Mouse (Mus musculus): Measurements from ENCODE around the gene Mrln. TPM values are rescaled to one million over a fixed set of nuclear protein-coding genes. Genes with fewer than 3 reads are reported as not detected.

Gene Mrln
- under 1 TPM; 0.91 to 0.92 TPM for total RNA-seq (2021)

DNA sequence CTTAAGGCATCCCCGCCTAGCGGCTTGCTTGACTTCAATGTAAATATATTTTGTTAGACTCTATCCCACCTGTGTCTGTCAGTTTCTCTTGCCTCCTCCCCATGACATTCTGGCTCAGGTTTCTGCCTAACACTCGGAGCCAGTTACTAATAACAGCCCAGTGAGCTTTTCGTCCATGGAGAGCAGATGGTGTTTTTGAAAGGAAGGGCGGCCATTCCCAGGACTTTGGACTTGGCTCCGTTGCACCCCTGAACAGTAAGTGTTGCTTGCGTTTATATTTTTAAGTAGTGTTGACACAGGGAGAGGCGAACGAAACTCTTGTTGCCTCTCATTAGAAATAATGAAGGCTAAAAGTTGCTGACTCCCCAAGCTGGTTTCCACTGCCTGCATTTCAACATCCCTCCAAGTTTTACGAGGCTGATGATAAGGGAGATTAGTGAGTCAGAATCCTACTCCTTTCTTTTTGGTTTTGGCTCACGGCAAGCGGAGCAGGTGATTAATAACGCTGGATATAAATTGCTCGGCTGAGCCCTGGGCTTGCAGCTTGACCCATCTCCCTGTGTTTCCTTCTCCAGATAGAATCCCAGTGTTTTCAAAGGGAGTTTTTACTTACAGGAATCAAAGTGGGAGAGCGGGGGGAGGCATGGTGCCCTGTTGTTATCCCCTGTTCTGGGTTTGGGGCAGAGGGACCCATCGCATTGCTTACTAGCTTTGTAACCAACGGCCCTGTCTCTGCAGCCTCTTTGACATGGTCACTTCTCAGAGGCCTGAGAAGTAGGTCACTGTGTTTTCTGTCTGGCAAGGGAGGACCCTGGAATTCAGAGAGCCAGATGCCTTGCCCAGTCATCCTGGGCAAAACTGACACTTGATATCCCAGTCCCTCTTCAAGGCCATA, at the start of gene Mrln:
Gene Mrln, plus strand, starts transcription at position 160 of the 895 bp plus-strand sequence.
- intact Hi-C loops (cut with DNase I) = no loop called here
- peak in 1 of 2 experiments; percentile 32 for DNase-seq

- DNase-seq = peak; percentile 23 to 36
- intact Hi-C loops (cut with DNase I) = no loop called here
Measured at GRCm38 (mm10) chr10:70156431-70157165, 47.9 kb upstream of the Mrln start.

DNA sequence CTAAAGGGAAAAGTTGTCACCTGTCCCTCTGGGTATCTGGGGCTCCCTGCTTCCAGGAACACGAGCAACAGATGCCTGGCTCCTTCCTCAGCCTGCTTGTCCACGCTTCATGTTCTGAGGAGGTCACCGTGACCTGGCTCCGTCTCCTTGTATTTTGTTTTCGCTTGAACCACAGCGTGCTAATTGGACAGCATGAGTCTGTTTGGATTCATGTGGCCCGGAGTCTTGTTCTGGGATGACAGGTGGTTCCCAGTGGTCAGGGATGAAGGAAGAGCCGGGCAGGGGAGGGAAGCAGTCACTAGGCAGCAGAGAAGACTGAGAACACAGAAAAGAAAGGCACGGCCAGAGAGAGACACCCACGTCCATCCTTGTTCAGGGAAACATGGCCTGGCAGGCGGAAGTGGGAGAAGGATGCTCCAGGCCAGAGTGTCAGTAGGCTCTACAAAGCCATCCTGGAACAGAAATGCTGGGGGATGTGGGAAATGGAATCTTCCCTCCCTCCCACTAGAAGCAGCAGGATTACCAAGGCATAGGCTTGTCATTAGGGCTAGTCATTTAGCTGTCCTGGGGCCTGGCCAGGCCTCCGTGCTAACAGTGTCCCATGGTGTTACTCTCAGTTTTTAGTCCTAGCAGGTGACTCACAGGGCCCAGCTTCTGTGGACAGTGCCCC, 44.7 kb upstream of the Mrln start:
- no peak for DNase-seq
- intact Hi-C loops (cut with DNase I) = no loop called here

DNA sequence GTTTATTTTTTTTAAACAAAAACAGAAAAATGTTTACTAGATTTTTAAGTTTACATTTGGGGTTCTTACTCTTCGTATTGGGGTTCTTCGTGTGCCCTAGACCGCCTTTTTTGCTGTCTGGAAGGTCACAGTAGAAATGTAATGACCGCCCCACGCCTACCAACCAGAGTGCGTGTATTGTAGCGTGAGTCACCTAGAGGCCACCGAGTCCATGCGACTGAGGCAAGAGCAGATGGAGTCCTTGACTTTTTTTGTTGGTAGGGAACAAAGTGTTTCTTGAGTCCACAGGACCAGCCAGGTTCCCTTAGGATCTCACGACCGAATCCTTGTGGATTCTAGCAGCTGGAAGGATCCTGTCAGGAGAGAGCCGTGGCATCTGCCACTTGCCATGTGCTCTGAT, 43.7 kb upstream of the Mrln start:
- DNase-seq = no peak
- intact Hi-C loops (cut with DNase I) = no loop called here

GRCm38 (mm10) chr10:70161504-70161903, 43.0 kb upstream of the Mrln start:
- DNase-seq = no peak
- intact Hi-C loops (cut with DNase I) = no loop called here

DNA sequence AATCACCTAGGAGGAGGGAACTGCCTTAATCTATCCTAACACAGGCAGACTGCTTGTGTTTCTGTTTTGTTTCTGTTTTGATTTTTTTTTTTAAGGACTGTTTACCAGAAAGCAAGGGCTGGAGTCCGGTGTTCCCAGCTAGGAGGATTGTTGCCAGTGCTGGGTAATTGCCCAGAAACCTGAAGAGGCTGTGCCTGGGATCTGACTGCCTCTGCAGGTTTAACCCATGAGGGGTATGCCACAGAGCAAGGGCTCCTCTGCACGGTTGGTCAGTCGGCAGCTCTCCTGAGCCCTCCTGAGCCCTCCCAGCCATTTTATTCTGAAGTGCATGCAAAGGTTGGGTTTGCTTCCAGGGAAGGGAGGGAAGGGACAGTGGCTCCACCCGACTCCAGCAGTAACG, 40.8 kb upstream of the Mrln start:
- intact Hi-C loops (cut with DNase I) = no loop called here
- DNase-seq = peak; percentile 37 to 44

DNA sequence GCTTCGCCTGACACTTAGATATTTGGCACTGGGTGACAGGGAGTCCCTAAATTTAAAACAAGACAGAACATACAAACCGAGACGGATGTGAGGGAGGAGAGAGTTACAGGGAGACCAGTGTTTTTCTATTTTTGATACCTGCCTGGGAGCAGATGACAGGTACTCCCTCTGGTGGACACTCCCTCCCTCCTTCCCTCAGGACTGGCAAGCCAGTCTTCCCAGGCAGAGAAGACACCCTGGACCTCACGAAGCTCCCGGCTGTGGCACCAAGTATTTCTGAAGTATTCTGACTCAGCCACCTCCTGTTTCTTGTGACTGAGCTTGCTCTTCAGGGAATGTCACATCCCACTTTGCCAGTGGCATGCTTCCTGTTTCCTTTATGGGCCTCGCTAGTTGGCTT, 38.6 kb upstream of the Mrln start:
- peak; percentile 49 to 54 for DNase-seq
- intact Hi-C loops (cut with DNase I) = loop anchor here (5.0 kb wide), 2 partner anchors 69 to 144 kb away; partner anchors contain the start of gene Ccdc6

GRCm38 (mm10) chr10:70166427-70166826, 38.0 kb upstream of the Mrln start:
- intact Hi-C loops (cut with DNase I) = loop anchor here (5.0 kb wide), 2 partner anchors 69 to 144 kb away; partner anchors contain the start of gene Ccdc6
- no peak for DNase-seq

- no peak for DNase-seq
- intact Hi-C loops (cut with DNase I) = loop anchor here (5.0 kb wide), 2 partner anchors 70 to 145 kb away; partner anchors contain the start of gene Ccdc6
Measured at GRCm38 (mm10) chr10:70167625-70168024, 36.8 kb upstream of the Mrln start.

DNA sequence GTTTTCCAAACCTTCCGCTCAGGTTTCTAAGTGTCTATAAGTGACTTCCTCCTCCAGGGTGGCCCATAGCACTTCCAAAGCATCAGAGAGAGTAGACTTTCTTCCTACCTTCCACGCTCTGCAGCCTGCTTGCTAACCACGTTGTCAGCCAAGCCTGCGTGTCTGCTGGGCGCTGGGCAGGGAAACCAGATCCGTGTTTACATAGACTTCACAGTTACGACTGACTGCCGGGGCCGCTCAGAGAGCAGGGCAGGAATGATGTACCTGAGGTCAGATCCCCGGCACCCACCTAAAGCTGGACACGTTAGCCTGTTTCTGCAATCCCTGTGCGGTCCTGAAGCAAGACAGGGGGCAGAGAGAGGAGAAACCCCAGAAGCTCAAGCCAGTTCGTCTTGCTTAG, 36.1 kb upstream of the Mrln start:
- intact Hi-C loops (cut with DNase I) = loop anchor here (5.0 kb wide), 2 partner anchors 71 to 146 kb away; partner anchors contain the start of gene Ccdc6
- DNase-seq = no peak

DNA sequence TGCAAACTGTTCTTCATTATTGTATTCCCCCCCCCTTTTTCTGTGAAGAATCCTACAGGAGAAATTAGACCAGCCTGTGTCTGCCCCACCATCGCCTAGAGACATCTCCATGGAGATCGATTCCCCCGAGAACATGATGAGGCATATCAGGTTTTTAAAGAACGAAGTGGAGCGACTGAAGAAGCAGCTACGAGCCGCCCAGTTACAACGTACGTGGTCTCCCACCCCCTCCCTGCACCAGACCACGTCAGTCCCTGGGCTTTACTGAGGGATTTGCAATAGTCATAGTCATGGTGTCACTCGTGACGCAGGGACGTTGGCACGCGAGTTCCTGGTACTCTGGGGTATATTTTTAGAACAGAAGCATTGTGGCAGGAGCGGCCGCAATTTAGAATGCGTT, 35.4 kb upstream of the Mrln start:
- DNase-seq = peak; percentile 59 to 67
- intact Hi-C loops (cut with DNase I) = loop anchor here (5.0 kb wide), 2 partner anchors 72 to 147 kb away; partner anchors contain the start of gene Ccdc6

GRCm38 (mm10) chr10:70173314-70173713, 31.1 kb upstream of the Mrln start:
- DNase-seq = peak; percentile 62 to 80
- intact Hi-C loops (cut with DNase I) = loop anchor here (1.0 kb wide), 1 partner anchor 13 kb away; no protein-coding TSS in a partner anchor

GRCm38 (mm10) chr10:70174494-70175190, 29.8 kb upstream of the Mrln start:
- no peak for DNase-seq
- intact Hi-C loops (cut with DNase I) = no loop called here

GRCm38 (mm10) chr10:70180727-70181126, 23.7 kb upstream of the Mrln start:
- no peak for DNase-seq
- intact Hi-C loops (cut with DNase I) = no loop called here

DNA sequence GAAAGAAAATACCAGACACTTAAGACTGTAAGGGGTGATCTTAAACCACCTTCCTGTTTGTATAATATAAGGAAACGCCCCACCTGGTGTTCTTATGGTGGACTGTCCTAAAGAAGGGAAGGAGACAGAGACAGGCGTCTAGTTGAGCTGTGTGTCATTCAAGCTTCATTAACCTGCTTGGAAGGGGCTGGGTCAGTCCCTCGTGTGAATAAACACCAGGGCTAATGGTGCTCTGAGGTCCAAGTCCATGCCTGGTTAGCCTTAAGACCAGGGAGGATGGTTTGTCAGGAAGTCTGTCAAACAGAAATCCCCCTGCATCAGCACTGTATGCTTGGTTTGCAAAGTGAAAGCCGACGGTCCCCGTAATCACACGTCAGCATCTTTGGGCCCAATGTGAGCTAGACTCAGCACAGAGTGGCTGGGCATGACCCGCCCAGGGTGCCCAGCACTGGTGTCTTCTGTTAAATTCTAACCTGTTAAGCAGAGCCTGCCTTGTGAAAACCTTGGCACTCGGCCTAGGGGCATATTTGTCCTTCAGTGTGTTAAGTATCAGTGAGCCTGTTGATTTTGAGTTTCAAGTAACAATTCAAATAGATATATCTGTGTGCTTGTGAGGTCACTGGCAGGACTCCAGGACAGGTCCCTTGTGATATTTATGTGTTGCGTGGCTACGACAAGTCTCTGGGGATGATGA, 23.0 kb upstream of the Mrln start:
- peak in 1 of 2 experiments; percentile 20 for DNase-seq
- intact Hi-C loops (cut with DNase I) = no loop called here

DNA sequence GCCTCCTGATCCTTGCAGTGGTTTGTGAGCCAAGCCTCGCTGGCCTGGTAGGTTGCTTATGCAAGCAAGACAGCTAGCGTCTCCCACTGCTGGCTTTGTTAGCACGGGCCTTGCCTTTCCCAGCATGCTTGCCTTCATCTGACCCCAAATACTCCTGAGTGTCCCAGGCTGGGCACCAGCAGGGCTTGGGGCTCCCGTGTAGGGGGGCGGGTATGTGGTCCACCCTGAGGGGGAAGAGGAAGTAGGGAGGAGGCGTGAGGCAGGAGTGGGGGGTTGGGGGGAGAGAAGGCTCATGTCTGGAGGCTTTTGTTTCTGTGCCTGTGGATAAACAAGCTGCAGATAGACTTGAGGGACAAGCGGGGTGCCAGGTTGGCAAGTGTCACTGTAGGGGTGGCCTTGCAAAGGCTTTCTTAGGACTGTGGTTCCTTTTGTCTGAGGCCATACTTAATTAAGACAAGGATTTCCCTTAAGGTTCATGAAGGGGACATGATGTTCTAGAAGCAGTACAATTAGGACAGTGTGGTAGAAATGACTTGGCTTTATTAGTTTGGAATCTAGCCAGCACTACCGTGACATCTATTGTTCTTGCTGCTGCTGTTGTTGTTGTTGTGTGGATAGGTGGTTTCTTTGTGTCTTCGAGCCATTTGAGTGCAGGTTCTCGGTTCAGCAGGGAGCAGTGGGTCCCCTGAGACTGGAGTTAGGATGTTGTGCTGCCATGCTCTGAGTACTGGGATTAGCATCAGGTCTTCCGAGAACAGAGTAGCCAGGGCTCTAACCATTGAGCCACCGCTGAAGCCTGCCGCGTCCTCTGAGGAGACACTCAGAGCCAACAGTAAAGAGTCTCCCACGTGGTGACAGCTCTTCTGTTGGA, 21.0 kb upstream of the Mrln start:
- intact Hi-C loops (cut with DNase I) = no loop called here

GRCm38 (mm10) chr10:70186136-70186535, 18.3 kb upstream of the Mrln start:
- peak; percentile 43 to 69 for DNase-seq
- intact Hi-C loops (cut with DNase I) = loop anchor here (1.0 kb wide), 1 partner anchor 13 kb away; no protein-coding TSS in a partner anchor

More for the DNA sequence above, 21.0 kb upstream of the Mrln start:
- peak in 1 of 2 experiments; percentile 36 for DNase-seq

GRCm38 (mm10) chr10:70186586-70186985, 17.9 kb upstream of the Mrln start:
- no peak for DNase-seq
- intact Hi-C loops (cut with DNase I) = loop anchor here (1.0 kb wide), 1 partner anchor 13 kb away; no protein-coding TSS in a partner anchor
